Mouse (Mus musculus): ENCODE results near the gene Gltpd2.

Gltpd2 gene

DNA sequence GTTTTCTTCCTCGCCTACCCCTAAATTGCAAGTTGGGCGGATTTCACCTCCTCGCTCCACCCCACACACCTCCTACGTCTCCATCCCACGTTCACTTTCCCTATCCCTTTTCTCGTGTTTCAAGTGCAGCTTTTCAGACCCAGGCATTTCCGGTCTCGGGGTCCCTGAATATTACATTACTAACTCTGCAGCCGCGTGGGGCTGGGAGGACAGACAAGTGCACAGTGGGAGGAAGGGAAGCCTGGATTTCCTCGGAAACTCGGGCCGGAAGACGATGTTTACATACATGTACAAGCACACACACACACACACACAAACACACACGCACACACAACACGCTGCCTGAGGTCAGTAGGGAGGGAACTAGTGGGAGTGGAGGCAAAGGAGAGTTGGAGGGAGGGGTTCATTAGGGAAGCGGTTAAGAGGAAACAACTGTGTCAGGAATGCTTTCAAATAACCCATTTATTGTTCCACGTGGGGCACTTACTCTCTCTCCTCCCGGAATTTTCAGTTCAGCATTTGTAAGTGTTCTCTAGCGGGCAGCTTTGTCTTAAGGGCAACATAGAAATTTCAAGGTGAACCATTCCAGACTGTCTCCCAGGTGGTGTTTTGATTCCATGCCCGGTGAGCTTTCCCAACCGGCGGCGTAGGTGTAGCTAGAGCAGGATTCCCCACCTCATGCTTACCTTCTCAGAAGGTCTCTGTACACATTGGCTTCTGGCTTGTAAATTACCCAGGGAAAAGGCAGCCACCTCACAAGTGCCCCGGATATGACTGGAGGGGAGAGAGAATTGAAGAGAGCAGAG is 44.7 kb downstream of the Gltpd2 start:
- peak; percentile 21 for DNase-seq (ENCODE audit: low spot score)

DNA sequence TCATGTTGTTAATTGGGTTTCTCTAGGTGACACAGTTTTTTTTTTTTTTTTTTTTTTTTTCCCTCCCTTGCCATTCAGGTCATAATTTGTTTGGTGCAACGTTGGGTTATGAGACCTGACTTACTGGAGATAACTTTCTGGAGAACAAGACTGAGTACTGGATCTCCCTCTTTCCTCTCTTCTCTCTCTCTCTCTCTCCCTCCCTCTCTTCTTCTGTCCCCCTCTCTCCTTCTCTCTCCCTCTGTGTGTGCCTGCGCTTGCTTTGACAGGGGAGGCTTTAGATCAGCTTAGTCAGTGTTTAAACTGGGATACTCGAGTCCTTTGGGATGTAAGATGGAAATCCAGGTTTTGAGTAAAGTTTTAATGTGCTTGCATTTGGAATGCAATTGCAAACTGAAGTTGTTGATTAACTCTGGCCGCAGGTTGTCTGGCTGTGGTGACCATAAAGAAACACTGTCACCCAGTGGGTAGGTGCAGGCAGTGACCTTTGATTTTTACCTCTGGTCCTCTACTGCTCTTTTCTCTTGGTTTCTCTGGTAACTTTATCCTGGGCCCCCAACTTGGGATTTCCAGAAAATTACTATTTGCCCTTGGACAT is 45.4 kb downstream of the Gltpd2 start:
- DNase-seq (ENCODE audit: low spot score) = no peak

DNA sequence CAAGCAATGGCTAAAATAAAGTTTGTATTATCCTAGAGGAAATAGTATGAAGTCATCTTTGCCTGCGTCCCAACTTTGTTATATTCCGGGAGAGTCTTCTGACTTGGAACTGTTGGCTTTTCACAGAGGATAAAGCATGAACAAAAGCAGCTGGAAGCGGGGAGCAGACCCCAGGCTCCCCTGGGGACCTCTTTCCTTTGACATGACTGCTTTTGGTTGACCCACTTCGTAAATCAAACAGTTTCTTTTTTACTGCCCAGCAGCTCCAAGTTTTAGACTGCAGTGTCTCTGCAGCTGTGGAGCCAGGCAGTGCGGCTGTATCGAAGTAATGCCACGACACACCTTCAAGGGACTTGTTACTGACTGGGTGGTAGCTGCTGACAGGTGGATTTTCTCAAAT is 47.6 kb downstream of the Gltpd2 start:
- DNase-seq (ENCODE audit: low spot score) = no peak
